Mouse (Mus musculus): ENCODE results near the gene Mtcl1. TPM values are rescaled to one million over a fixed set of nuclear protein-coding genes. Genes with fewer than 3 reads are reported as not detected.

Mtcl1 gene
- total and polyA plus RNA-seq, 2 experiments from 2014 or later = 10.8 to 25.2 TPM

GRCm38 (mm10) chr17:66326552-66327045, 123.0 kb downstream of the Mtcl1 start:
- no peak for ATAC-seq (ENCODE audit: low FRiP score)

GRCm38 (mm10) chr17:66326204-66326545, 123.4 kb downstream of the Mtcl1 start:
- peak overlapping the region; percentile 53 for H3K27ac ChIP-seq (ENCODE audit: low read depth, low read length)
- ATAC-seq (ENCODE audit: low FRiP score) = no peak

More at GRCm38 (mm10) chr17:66326552-66327045, 123.0 kb downstream of the Mtcl1 start:
- no peak for DNase-seq (ENCODE audit: low spot score)
- no peak overlapping the region for H3K9ac ChIP-seq (replicated peaks; ENCODE audit: low read length, poor library complexity, severe bottlenecking)
- H3K4me1 ChIP-seq (ENCODE audit: insufficient read depth, low read length) = peaks cover 6% of the 10 kb centered on the region; the same call in 1 of the 2 replicates
- H3K4me2 ChIP-seq (ENCODE audit: low read depth, low read length, poor library complexity, severe bottlenecking) = no peak overlapping the region
- peak; percentile 59 for TF ChIP-seq CTCF (IDR thresholded peaks at IDR 0.05)
- no peak overlapping the region for H3K4me3 ChIP-seq (ENCODE audit: low read depth, low read length)
- 87% methylated on average over 5 of the region's 5 CpGs for WGBS
- H3K36me3 ChIP-seq (ENCODE audit: insufficient read depth, low read length) = no peaks in the 10 kb centered on the region
- H3K27me3 ChIP-seq (ENCODE audit: insufficient read depth, low read length) = no peaks in the 10 kb centered on the region
- peak overlapping the region; percentile 53; the same call in 1 of the 2 replicates for H3K27ac ChIP-seq (ENCODE audit: low read depth, low read length)
- no peaks in the 10 kb centered on the region for H3K9me3 ChIP-seq (ENCODE audit: low read length)

GRCm38 (mm10) chr17:66325440-66326203, 123.9 kb downstream of the Mtcl1 start:
- 0 out of 2 replicates have a peak overlapping the region, but pooled peaks have one; percentile 0 for H3K4me3 ChIP-seq (ENCODE audit: low read depth, low read length)
- no peaks in the 10 kb centered on the region for H3K27me3 ChIP-seq (ENCODE audit: insufficient read depth, low read length)
- H3K4me1 ChIP-seq (ENCODE audit: insufficient read depth, low read length) = peaks cover 6% of the 10 kb centered on the region; the same call in 1 of the 2 replicates
- H3K9me3 ChIP-seq (ENCODE audit: low read length) = no peaks in the 10 kb centered on the region
- H3K27ac ChIP-seq (ENCODE audit: low read depth, low read length) = peak overlapping the region; percentile 53
- TF ChIP-seq CTCF (IDR thresholded peaks at IDR 0.05) = no peak
- H3K36me3 ChIP-seq (ENCODE audit: insufficient read depth, low read length) = no peaks in the 10 kb centered on the region
- no peak overlapping the region; the same call in 1 of the 2 replicates for H3K9ac ChIP-seq (replicated peaks; ENCODE audit: low read length, poor library complexity, severe bottlenecking)
- WGBS = 20% methylated on average over 14 of the region's 14 CpGs
- H3K4me2 ChIP-seq (ENCODE audit: low read depth, low read length, poor library complexity, severe bottlenecking) = peak overlapping the region; percentile 28
- ATAC-seq (ENCODE audit: low FRiP score) (peak; percentile 86), DNase-seq (ENCODE audit: low spot score) (peak; percentile 79)

More at GRCm38 (mm10) chr17:66326204-66326545, 123.4 kb downstream of the Mtcl1 start:
- no peaks in the 10 kb centered on the region for H3K27me3 ChIP-seq (ENCODE audit: insufficient read depth, low read length)
- 52% methylated on average over 4 of the region's 4 CpGs for WGBS
- no peak overlapping the region for H3K9ac ChIP-seq (replicated peaks; ENCODE audit: low read length, poor library complexity, severe bottlenecking)
- no peak for DNase-seq (ENCODE audit: low spot score)
- H3K4me2 ChIP-seq (ENCODE audit: low read depth, low read length, poor library complexity, severe bottlenecking) = peak overlapping the region; percentile 28; the same call in 1 of the 2 replicates
- H3K9me3 ChIP-seq (ENCODE audit: low read length) = no peaks in the 10 kb centered on the region
- H3K36me3 ChIP-seq (ENCODE audit: insufficient read depth, low read length) = no peaks in the 10 kb centered on the region
- TF ChIP-seq CTCF (IDR thresholded peaks at IDR 0.05) = peak; percentile 25; the same call in 1 of the 2 replicates
- no peak overlapping the region for H3K4me3 ChIP-seq (ENCODE audit: low read depth, low read length)
- peaks cover 6% of the 10 kb centered on the region; the same call in 1 of the 2 replicates for H3K4me1 ChIP-seq (ENCODE audit: insufficient read depth, low read length)

GRCm38 (mm10) chr17:66324836-66325235, 124.7 kb downstream of the Mtcl1 start:
- no peaks in the 10 kb centered on the region for H3K27me3 ChIP-seq (ENCODE audit: insufficient read depth, low read length)
- no peak for TF ChIP-seq CTCF (IDR thresholded peaks at IDR 0.05)
- no peak overlapping the region for H3K4me3 ChIP-seq (ENCODE audit: low read depth, low read length)
- H3K9ac ChIP-seq (replicated peaks; ENCODE audit: low read length, poor library complexity, severe bottlenecking) = no peak overlapping the region
- peaks cover 6% of the 10 kb centered on the region; the same call in 1 of the 2 replicates for H3K4me1 ChIP-seq (ENCODE audit: insufficient read depth, low read length)
- H3K9me3 ChIP-seq (ENCODE audit: low read length) = no peaks in the 10 kb centered on the region
- DNase-seq (ENCODE audit: low spot score) (no peak), ATAC-seq (ENCODE audit: low FRiP score) (peak; percentile 17; the same call in 1 of the 2 replicates)
- 76% methylated on average over 3 of the region's 3 CpGs for WGBS
- H3K36me3 ChIP-seq (ENCODE audit: insufficient read depth, low read length) = no peaks in the 10 kb centered on the region
- peak overlapping the region; percentile 53 for H3K27ac ChIP-seq (ENCODE audit: low read depth, low read length)
- no peak overlapping the region for H3K4me2 ChIP-seq (ENCODE audit: low read depth, low read length, poor library complexity, severe bottlenecking)

- Histone ChIP-seq H3K9me3 (ENCODE audit: low read length) (no peaks in the 10 kb centered on the region), H3K27me3 (ENCODE audit: insufficient read depth, low read length) (no peaks in the 10 kb centered on the region), H3K4me1 (ENCODE audit: insufficient read depth, low read length) (peaks cover 6% of the 10 kb centered on the region; the same call in 1 of the 2 replicates), H3K9ac (replicated peaks; ENCODE audit: low read length, poor library complexity, severe bottlenecking) (no peak overlapping the region), H3K27ac (ENCODE audit: low read depth, low read length) (no peak overlapping the region), H3K36me3 (ENCODE audit: insufficient read depth, low read length) (no peaks in the 10 kb centered on the region), H3K4me2 (ENCODE audit: low read depth, low read length, poor library complexity, severe bottlenecking) (no peak overlapping the region), H3K4me3 (ENCODE audit: low read depth, low read length) (no peak overlapping the region)
- WGBS = 76% methylated on average over 15 of the region's 15 CpGs
- no peak for DNase-seq (ENCODE audit: low spot score)
- no peak for ATAC-seq (ENCODE audit: low FRiP score)
- no peak for TF ChIP-seq CTCF (IDR thresholded peaks at IDR 0.05)
Observed at GRCm38 (mm10) chr17:66322646-66323255, 126.8 kb downstream of the Mtcl1 start.
